Mouse (Mus musculus) liver, adult (tissue): ENCODE measurements at regions not wholly inside any gene's neighbourhood (a gene's known extent, or its start where the extent isn't known, plus 50 kb on each side); places are given as distances from the start of the nearest gene placed in this dataset.

ENCODE experiments used
- GATA4 ChIP-seq: IDR thresholded peaks from 2 replicates; pipeline ENCODE4 v1.6.1; 2014; ENCODE audit warnings: mild to moderate bottlenecking, low read length; ENCODE audit not compliant: insufficient replicate concordance

GRCm38 (mm10) chr1:186341878-186342277 is 224.8 kb upstream of the Lyplal1 start:
- no peak for TF ChIP-seq GATA4

DNA sequence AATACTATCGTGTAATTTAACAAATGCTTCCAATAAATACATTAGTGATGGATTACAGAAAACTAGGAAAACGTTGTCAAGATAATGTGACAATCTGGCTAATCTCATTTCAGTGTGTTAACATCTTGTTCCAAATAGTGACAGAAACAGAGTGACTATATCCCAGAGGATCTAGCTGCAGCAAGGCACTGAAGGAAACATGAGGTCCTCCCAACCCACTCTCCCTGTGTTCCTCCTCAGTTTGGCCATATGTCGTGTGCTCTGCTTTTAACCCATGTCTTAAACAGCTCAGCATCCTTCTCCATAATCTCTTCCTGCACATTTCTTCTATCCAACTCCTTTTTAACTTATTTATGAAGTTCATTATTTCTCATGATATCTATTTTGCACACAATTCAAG is 223.6 kb upstream of the Lyplal1 start:
- no peak for TF ChIP-seq GATA4

- no peak for TF ChIP-seq GATA4
Observed at GRCm38 (mm10) chr1:186317285-186317684, 200.2 kb upstream of the Lyplal1 start.

GRCm38 (mm10) chr1:186314180-186314579 is 197.1 kb upstream of the Lyplal1 start:
- no peak for TF ChIP-seq GATA4

GRCm38 (mm10) chr1:186312698-186313097 is 195.6 kb upstream of the Lyplal1 start:
- TF ChIP-seq GATA4, result no peak

GRCm38 (mm10) chr1:186312008-186312407 is 194.9 kb upstream of the Lyplal1 start:
- TF ChIP-seq GATA4, result no peak

DNA sequence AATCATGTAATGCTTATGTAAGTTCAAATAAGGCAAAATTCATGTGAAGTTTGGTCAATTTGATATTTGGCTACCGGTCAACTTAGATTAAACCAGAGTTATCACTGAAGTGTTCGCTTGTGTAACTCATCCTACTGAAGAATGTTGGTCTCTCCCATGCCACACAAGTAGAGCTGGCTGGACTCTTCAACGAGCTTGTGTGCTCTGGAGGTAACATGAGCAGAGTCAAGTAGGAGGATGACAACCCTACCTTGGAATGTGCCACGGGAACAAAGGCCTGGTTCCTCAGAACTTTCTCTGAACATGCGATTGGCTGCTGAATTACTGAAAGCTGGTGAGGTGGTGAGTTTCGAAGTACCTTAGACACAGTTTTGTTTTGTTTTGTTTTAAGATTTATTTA is 190.5 kb upstream of the Lyplal1 start:
- no peak for TF ChIP-seq GATA4

DNA sequence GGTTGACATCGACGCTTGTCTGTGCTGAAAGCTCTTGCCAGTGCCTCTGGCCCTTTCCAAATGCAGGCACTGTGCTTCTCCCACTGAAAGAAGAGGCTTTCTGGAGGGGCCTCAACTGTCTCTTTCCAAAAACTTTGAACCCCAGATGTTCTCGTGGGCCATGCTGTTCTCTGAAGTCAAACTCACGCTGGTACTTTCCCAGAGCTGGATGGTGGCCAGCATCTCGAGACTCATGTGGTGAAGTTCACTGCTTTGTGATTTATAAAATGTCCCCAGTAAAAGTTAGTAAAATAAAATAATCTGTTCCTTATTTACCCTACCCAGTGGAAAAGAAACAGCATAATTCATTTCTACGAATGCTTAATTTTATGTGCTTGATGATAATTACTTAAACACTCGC is 180.4 kb upstream of the Lyplal1 start:
- TF ChIP-seq GATA4, result no peak

- no peak for TF ChIP-seq GATA4
Observed at GRCm38 (mm10) chr1:186295201-186295600, 178.1 kb upstream of the Lyplal1 start.

- TF ChIP-seq GATA4, result no peak
Observed at GRCm38 (mm10) chr1:186294635-186295034, 177.5 kb upstream of the Lyplal1 start.

DNA sequence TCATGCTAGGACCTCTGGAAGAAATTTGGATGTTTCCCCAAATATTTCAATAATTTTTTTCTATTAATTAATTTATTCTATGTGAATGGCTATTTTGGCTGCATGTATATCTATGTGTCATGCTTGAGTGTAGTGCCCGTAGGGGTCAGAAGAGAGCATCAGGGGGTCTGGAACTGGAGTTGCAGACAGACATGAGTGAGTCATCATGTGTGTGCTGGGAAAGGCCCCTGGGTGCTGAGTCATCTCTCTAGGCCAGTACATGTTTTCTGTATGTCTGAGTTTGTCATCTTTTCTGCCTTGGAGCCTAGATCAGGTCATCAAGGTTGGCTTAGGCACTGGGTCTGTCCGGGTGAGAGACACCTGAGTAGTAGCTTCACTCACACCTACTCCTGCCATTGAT is 172.0 kb upstream of the Lyplal1 start:
- no peak for TF ChIP-seq GATA4

DNA sequence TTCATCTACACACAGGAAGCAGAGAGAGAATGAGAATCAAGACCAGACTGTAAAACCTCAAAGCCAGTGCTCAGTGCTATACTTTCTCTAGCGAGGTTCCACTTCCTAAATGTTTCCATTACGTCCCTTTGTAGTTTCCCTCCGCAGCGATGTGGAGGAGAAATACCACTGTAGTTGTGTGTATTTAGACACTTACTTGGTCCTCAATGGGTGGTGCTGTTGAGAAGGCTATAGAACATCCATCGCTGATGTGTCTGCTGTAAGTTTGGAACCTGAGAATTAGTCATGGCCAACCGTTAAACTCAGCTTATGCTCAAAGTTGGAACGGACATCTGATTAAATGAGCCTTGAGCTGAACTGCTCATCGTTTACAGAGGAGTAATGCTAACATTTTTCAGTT is 170.7 kb upstream of the Lyplal1 start:
- no peak for TF ChIP-seq GATA4

- TF ChIP-seq GATA4, result no peak
Observed at GRCm38 (mm10) chr1:186286401-186286800, 169.3 kb upstream of the Lyplal1 start.

DNA sequence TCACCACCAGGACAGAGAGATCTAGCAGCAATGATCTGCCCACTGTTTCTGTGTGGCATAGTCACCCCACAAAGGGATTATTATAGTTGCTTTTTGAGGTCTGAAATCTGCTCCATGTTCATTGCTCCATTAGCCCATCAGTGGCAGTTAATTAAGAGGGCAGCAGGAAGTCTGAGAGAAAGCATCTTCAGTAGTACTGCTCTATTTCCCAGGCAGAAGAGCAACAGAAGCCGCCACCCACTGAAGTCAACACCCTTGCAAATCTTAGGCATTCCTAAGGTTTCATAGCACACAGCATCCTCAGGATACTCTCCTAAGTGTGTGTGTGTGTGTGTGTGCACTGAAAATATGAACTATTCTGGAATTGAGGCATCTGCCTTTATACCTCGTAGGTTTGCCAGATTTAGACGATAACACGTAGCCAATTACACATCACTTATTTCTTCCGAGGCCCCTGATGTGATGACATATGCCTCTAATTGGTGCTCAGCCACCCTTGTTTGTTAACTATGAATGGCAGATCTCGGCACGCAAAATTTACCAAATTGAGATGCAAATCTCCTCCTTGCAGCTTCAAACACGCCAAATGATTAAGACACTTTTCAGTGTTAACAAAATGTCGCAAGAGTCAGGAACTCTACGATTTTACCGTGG is 161.0 kb upstream of the Lyplal1 start:
- TF ChIP-seq GATA4, result no peak

- no peak for TF ChIP-seq GATA4
Observed at GRCm38 (mm10) chr1:186271436-186271835, 154.3 kb upstream of the Lyplal1 start.

DNA sequence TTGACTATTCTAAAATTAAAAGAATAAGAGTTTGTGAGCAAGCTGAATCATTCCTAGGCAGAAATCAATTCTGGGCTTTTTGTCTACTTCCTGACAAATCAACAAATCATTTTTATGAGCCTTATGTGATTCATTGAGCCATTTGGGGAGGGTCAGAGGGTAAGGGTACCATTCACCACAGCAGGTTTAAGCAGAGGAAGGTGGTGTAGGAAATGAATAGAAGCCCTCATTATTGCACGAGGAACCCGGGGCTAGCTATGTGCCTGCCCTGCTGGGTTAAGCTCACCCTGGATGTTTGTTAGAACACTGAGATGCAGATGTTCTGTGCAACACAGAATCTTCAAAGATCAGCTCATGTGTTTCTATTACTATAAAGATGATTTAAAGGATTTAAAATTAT is 150.2 kb upstream of the Lyplal1 start:
- TF ChIP-seq GATA4, result no peak

GRCm38 (mm10) chr1:186264639-186265038 is 147.5 kb upstream of the Lyplal1 start:
- no peak for TF ChIP-seq GATA4
